Mouse (Mus musculus) kidney, postnatal 36 days (tissue): ENCODE data around the gene 6330409D20Rik.

Source experiments
- DNase-seq, 2 experiments: peaks; one replicate each; pipeline ENCODE4 v3.0.0; 2021 to 2022; ENCODE audit warnings: mixed read lengths in 2 of 2

6330409D20Rik gene

DNA sequence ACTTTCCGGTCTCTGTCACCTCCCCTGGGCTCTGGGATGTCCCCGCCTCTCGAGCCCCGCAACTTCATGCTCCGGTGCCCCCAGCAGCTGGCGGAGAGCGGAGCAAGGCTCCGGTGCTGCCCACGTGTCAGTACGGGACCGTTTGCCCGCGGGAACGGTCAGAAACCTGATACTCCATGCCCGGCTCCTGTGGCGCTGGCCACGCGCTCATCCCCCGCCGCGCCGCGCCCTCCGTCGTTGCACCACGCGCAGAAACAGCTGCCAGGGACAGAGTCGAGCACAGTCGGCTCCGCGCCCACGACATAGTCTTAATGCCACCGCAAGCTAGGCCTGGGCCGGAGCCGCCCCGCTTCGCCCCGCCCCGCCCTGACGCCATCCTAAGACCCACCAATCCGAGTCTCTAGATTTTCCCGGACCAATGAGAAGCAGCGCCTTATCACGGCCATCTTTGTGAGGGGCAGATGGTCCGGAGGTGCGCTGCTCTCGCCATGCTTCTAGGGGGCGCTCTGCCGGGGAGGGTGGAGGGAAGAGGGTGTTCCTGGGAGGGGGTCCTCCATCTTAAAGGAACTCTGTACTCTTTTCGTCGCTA is 46.9 kb downstream of the 6330409D20Rik start:
- peak; percentile 96 to 97 for DNase-seq

DNA sequence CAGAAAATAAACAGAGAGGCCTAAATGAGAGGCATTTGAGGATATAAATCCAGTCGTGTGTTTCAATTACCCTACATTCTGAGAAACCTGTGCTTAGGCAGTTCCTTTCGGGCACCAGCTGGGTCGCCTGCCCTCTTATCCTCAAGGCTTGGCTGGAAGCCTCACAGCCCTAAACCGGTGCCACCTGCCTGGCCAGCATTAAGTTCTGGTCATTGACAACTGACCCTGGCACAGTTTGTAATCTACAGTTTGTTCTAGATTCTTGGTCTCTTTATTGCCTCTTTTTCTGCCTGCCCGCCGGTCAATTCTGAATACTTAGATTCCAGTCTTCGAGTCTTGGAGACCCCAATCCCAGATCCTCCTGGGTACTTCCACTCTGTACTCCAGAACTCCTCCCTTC is 47.5 kb downstream of the 6330409D20Rik start:
- peak; percentile 67 to 72 for DNase-seq

DNA sequence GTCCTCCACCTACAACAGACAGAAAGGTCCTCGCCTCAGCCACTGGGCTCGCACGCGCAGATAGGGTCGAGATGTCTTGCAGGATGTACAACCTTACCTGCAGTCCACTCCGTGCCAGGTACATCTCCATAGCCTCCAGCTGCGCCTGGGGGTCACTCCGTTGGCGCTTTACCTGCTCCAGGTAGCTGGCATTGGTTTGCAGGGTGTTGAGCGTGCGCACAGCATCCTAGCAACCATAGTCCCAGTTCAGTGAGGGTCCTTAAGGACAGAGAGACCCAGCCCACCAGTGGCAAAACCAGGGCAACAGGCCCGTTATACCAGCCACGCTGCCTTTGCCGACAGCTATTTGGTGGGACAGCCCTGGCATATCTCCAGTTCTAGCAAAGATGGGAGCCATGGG is 48.3 kb downstream of the 6330409D20Rik start:
- no peak for DNase-seq

DNA sequence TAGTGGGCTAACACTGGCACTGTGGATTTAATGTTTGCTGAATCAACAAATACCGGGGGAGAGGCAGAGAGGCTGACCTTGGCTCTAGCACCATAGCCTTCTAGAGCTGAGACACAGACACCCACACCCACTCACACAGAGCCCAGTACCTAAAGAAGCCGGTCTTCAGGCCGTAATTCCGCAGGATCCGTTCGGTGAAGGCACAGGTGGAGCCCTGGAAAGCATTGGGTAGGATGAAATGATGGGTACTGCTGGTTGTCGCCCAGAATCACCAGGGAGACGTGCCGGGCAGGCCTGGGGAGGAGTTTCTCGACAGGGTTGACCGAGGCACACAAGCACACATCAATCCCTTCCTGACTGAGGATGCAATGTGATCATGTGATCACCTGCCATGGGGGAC is 49.8 kb downstream of the 6330409D20Rik start:
- DNase-seq = no peak

DNA sequence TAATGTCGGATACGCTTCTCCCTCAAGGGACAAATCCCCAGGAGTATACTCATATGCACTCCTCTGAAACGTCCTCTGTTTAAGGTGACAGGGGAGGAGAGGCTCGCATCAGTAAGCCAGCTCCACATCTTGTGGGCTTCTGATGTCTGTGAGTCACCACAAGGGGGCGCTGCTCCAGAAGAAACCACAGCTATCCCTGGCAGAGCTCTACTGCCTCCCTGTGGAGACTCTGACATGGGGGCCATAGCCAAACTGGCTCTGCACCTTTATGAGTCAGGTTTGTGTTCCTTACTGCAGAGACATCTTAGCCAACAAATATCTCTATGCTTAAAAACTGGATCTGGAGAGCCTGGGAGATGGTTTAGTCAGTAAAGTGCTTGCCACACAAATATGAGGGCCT is 51.4 kb downstream of the 6330409D20Rik start:
- peak; percentile 91 to 96 for DNase-seq

DNA sequence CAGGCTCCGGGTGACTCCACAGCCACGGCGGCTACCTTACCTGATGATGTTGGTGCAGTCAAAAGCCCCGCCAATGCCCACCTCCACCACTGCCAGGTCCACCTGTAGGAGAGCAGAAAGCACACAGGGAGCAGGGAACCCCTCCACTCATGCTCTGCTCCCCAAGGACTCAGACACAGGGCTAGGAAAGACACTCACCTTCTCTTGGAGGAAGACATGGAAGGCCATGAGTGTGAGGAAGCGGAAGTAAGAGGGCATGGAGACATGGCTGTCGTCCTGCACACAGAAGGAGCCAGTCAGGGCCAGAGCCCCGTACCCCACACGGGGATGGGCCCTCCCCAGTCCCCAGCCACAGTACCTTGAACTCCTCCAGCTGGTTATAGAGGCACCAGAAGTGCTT is 53.3 kb downstream of the 6330409D20Rik start:
- DNase-seq = no peak

DNA sequence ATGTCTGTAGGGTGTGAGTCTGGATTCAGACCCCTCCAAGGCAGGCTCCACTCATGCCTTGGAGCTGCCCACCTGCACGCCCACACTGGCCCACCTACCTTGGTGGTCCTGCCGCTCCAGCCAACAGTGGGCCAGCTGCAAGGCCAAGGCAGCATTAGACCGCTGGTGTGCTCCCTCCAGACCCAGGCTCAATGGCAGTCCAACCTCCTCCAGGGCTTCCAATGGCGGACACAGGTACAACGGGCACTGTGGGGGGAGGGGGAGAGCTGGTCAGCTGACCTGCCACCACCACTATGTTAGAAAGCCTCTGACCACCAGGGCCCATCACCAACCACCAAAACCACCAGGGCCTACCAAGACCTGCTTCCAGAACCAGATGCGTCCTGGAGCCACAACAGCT is 54.2 kb downstream of the 6330409D20Rik start:
- no peak for DNase-seq

DNA sequence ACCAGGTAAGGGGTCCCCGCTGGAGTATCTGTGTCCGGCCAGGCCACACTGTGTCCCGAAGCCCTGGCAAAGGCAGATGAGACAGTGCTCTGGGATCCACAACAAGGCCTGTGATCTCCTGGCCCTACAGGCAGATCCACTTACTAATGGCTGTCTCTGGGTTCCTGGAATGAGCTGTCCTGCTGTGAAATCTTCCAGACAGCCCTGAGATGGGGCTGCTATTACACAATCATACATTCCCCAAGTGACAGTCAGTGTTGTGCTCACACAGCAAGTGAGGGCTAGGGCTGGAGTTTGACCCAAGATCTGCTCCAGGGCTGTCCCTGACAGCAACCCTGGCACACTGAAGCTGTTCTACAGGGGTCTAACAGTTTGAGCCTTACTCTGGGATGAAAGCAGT is 55.0 kb downstream of the 6330409D20Rik start:
- no peak for DNase-seq

DNA sequence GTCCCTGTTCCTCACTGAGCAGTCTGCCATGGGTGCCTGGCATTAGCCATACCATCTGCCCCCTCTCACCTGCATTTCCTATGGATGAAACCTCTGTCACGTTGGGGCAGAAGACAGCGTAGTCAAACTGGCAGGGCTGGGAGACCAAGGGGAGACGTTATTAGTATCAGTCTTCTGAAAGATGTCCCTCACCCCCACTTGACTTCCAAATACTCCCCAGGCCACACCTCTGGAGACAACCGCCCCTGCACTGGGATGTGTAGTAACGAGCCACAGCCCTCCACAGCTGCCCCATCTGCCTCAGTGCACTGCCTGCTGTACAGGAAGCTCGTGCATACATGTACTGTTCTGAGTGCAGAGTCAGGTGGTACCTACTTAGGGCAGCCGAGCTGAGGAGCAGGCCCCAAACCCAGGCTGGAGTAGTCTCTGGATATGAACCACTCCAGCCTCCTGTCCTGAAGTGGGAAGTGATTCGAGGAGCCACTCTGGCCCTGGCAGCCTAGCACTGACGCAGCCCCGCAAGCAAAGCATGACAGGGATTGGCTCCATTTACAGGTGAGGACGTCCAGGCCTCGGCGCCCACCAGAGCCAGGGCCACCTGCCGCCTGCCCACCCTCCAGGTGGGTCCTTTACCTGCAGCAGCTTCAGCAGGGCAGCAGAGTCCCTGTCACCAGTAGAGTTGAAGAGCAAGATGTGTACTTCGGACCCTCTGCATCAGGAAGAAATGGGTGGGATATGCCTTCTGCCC is 56.0 kb downstream of the 6330409D20Rik start:
- no peak for DNase-seq

DNA sequence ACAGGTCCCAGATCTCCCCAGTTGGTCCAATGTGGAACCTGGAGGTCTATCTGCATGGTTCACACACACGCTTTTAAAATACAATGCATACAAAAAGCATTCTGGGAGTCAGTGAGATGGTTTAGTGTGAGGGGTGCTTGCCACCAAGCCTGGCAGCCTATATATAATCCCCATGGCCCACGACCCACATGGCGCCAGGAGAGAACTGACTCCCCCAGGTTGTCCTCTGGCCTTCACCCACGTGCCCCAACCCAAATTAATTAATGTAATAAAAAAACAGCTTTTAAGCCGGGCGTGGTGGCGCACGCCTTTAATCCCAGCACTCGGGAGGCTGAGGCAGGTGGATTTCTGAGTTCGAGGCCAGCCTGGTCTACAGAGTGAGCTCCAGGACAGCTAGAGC is 57.1 kb downstream of the 6330409D20Rik start:
- DNase-seq = no peak

DNA sequence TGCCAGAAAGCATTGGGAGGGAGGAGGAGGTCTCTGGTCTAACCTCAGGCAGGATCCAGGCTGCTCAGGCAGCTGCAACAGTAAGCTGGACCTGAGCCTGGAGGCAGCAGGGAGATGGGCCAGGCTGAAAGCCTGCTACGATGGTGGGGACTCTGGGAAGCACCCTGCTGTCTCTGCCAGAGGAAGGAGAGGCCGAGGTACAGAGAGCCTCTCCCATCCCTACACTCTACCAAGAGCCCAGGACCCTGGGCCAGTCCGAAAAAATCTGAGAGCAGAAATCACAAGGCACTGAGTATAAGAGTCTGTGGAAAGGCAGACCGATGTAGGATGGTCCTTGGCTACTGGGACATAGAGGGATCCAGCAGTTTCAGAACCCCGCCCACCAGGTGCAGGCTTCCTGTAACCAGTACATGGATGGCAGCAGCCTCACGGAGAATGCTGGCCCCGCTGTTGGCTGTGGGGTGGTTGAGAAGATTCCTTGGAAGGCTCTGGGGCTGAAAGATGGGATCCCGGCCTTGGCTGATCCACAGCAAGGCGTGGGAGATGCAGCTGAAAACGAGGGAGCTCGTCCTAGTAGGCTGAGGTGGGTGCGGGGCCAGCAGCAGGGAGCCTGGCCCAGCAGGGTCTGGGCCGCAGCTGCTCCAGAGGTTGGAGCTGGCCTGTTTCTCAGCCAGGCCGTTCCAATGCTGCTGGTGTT is 57.9 kb downstream of the 6330409D20Rik start:
- no peak for DNase-seq
